Mouse (Mus musculus): ENCODE results near the gene Mansc4. TPM values are rescaled to one million over a fixed set of nuclear protein-coding genes. Genes with fewer than 3 reads are reported as not detected.

Gene Mansc4
- polyA plus RNA-seq, 1 experiment from 2014 or later = 0.96 TPM

DNA sequence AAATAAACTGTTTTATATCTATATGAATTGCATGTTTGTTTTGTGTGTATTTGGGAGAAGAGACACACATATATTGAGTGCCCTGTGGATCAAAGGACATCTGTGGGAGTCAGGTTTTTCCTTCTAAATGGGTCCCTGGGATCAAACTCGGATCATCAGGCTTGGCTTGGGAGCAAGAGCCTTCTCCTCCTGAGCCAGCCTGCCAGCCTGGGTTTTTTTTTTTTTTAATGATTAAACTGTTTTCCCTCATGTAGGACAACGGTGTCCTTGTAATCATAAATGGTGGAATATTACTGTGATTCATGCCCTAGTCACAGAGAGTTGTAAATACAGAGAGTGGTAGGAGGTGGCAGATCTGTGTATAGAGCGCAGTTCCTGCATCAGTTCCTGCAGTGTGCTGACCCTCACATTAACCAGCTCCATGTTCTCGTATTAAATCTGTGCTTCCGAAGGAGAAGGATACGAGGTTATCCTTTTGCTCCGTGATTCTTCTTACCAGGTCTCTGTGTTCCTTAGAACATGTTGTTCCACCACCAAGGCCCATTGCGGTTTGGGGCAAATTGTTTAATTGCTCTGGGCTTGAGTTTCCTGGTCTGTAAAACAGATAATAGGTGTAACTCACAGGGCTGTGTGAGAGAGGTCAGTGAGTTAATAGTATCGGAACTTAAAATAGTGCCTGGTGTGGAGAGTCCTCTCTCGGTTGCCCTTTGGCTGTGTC is 22.4 kb downstream of the Mansc4 start:
- H3K27ac ChIP-seq (ENCODE audit: low read depth, low read length) = no peak overlapping the region
- H3K9me3 ChIP-seq (ENCODE audit: control insufficient read depth, low read length) = no peaks in the 10 kb centered on the region
- DNase-seq (ENCODE audit: low spot score) (no peak), ATAC-seq (ENCODE audit: low FRiP score) (no peak)
- no peaks in the 10 kb centered on the region for H3K27me3 ChIP-seq (ENCODE audit: control insufficient read depth, insufficient read depth, low read length)
- H3K36me3 ChIP-seq (ENCODE audit: control insufficient read depth, insufficient read depth, low read length) = 0 out of 2 replicates have a peak, but pooled peaks cover 4% of the 10 kb centered on the region
- no peak overlapping the region for H3K9ac ChIP-seq (ENCODE audit: low read depth, low read length)
- H3K4me1 ChIP-seq (replicated peaks; ENCODE audit: control insufficient read depth, insufficient read depth, low read length) = no peaks in the 10 kb centered on the region
- no peak overlapping the region for H3K4me2 ChIP-seq (replicated peaks; ENCODE audit: low read depth, low read length)
- H3K4me3 ChIP-seq (ENCODE audit: low read depth, low read length) = no peak overlapping the region
- WGBS = 92% methylated on average over 10 of the region's 10 CpGs

DNA sequence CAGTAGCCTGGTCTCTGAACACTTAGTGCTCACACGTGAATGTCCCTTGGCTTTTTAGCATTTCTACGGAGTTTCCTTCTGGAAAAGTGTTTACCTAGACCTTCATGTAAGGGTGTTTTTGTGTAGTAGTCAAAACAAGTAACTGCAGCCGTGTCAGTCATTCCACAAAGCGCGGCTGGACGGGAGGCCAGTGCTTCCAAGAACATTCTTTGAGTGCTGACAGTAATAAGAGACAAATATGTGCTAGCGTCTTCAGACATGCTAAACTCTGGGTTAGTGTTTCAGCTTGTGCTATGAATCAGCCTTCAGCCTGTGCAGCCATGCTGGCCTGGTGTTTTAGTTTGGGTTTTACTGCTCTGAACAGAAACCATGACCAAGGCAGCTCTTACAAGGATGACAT is 24.1 kb downstream of the Mansc4 start:
- no peaks in the 10 kb centered on the region for H3K4me1 ChIP-seq (replicated peaks; ENCODE audit: control insufficient read depth, insufficient read depth, low read length)
- H3K4me2 ChIP-seq (replicated peaks; ENCODE audit: low read depth, low read length) = no peak overlapping the region
- H3K4me3 ChIP-seq (ENCODE audit: low read depth, low read length) = no peak overlapping the region
- ATAC-seq (ENCODE audit: low FRiP score) = no peak
- H3K36me3 ChIP-seq (ENCODE audit: control insufficient read depth, insufficient read depth, low read length) = 0 out of 2 replicates have a peak, but pooled peaks cover 4% of the 10 kb centered on the region
- DNase-seq (ENCODE audit: low spot score) = no peak
- H3K9me3 ChIP-seq (ENCODE audit: control insufficient read depth, low read length) = no peaks in the 10 kb centered on the region
- H3K9ac ChIP-seq (ENCODE audit: low read depth, low read length) = no peak overlapping the region
- 86% methylated on average over 7 of the region's 7 CpGs for WGBS
- H3K27ac ChIP-seq (ENCODE audit: low read depth, low read length) = no peak overlapping the region
- no peaks in the 10 kb centered on the region for H3K27me3 ChIP-seq (ENCODE audit: control insufficient read depth, insufficient read depth, low read length)

DNA sequence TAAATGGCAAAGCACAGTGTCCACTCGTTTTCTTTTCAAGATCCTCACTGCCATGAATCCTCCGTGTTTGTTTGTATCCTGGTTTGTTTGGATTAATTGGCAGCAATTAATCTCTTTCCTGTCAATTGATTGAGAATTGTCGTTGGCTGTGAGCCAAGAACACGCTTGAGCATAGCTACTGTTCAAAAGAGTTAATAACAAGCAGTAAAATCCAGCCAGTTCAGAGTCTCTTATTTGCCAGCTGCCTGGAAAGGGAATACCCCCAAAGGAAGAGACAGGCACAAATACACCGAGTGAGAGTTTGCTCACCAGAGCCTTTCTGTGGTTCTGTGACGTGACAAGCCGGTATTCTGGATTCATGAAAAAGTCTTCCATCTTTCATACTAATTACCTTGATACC is 24.8 kb downstream of the Mansc4 start:
- H3K4me1 ChIP-seq (replicated peaks; ENCODE audit: control insufficient read depth, insufficient read depth, low read length) = no peaks in the 10 kb centered on the region
- H3K27me3 ChIP-seq (ENCODE audit: control insufficient read depth, insufficient read depth, low read length) = no peaks in the 10 kb centered on the region
- H3K9ac ChIP-seq (ENCODE audit: low read depth, low read length) = no peak overlapping the region
- DNase-seq (ENCODE audit: low spot score) (no peak), ATAC-seq (ENCODE audit: low FRiP score) (no peak)
- H3K36me3 ChIP-seq (ENCODE audit: control insufficient read depth, insufficient read depth, low read length) = 0 out of 2 replicates have a peak, but pooled peaks cover 4% of the 10 kb centered on the region
- no peak overlapping the region for H3K4me3 ChIP-seq (ENCODE audit: low read depth, low read length)
- H3K4me2 ChIP-seq (replicated peaks; ENCODE audit: low read depth, low read length) = no peak overlapping the region
- WGBS = 84% methylated on average over 7 of the region's 7 CpGs
- no peak overlapping the region for H3K27ac ChIP-seq (ENCODE audit: low read depth, low read length)
- H3K9me3 ChIP-seq (ENCODE audit: control insufficient read depth, low read length) = no peaks in the 10 kb centered on the region

DNA sequence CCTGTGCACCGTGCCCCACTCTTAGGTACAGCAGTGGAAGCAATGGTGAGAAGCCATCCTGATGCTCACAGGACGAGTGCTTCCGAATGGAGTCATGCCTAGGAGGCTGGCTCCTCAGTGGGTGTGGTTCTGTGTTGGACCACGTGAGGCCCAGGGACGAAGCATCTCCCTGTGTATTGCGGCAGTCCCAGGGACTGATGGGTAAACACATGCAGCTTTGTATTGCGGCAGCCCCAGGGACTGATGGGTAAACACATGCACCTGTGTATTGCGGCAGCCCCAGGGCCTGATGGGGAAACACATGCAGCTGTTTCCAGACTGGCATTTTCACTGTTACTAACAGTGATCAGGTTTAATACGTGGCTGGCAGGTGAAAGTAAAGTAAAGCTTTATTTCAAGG is 25.2 kb downstream of the Mansc4 start:
- H3K9ac ChIP-seq (ENCODE audit: low read depth, low read length) = no peak overlapping the region
- no peak for ATAC-seq (ENCODE audit: low FRiP score)
- no peak overlapping the region for H3K4me3 ChIP-seq (ENCODE audit: low read depth, low read length)
- no peak overlapping the region for H3K27ac ChIP-seq (ENCODE audit: low read depth, low read length)
- H3K27me3 ChIP-seq (ENCODE audit: control insufficient read depth, insufficient read depth, low read length) = no peaks in the 10 kb centered on the region
- WGBS = 94% methylated on average over 9 of the region's 9 CpGs
- no peaks in the 10 kb centered on the region for H3K4me1 ChIP-seq (replicated peaks; ENCODE audit: control insufficient read depth, insufficient read depth, low read length)
- no peak overlapping the region for H3K4me2 ChIP-seq (replicated peaks; ENCODE audit: low read depth, low read length)
- 0 out of 2 replicates have a peak, but pooled peaks cover 4% of the 10 kb centered on the region for H3K36me3 ChIP-seq (ENCODE audit: control insufficient read depth, insufficient read depth, low read length)
- H3K9me3 ChIP-seq (ENCODE audit: control insufficient read depth, low read length) = no peaks in the 10 kb centered on the region
- no peak for DNase-seq (ENCODE audit: low spot score)

DNA sequence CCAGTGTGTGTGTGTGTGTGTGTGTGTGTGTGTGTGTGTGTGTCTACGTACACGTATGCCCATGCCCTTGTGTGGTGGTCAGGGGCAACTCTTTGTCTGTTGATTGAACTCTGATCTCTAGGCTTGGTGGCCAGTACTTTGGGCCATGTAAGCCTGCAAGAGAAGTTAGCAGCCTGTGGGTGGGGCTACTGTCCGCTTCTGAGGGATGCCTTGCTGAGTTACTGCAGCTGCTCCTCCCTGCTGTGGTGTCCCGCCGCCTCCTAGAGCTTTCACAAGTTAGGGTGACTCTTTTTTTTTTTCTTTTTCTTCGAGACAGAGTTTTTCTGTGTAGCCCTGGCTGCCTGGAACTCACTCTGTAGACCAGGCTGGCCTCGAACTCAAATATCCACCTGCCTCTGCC is 27.5 kb downstream of the Mansc4 start:
- no peak overlapping the region for H3K4me3 ChIP-seq (ENCODE audit: low read depth, low read length)
- H3K4me1 ChIP-seq (replicated peaks; ENCODE audit: control insufficient read depth, insufficient read depth, low read length) = no peaks in the 10 kb centered on the region
- H3K9ac ChIP-seq (ENCODE audit: low read depth, low read length) = no peak overlapping the region
- H3K4me2 ChIP-seq (replicated peaks; ENCODE audit: low read depth, low read length) = no peak overlapping the region
- 0 out of 2 replicates have a peak, but pooled peaks cover 4% of the 10 kb centered on the region for H3K36me3 ChIP-seq (ENCODE audit: control insufficient read depth, insufficient read depth, low read length)
- 71% methylated on average over 7 of the region's 7 CpGs for WGBS
- ATAC-seq (ENCODE audit: low FRiP score) (no peak), DNase-seq (ENCODE audit: low spot score) (no peak)
- no peaks in the 10 kb centered on the region for H3K27me3 ChIP-seq (ENCODE audit: control insufficient read depth, insufficient read depth, low read length)
- H3K27ac ChIP-seq (ENCODE audit: low read depth, low read length) = no peak overlapping the region
- H3K9me3 ChIP-seq (ENCODE audit: control insufficient read depth, low read length) = no peaks in the 10 kb centered on the region

- 88% methylated on average over 10 of the region's 10 CpGs for WGBS
- Histone ChIP-seq H3K4me1 (replicated peaks; ENCODE audit: control insufficient read depth, insufficient read depth, low read length) (no peaks in the 10 kb centered on the region), H3K4me3 (ENCODE audit: low read depth, low read length) (no peak overlapping the region), H3K27ac (ENCODE audit: low read depth, low read length) (no peak overlapping the region), H3K4me2 (replicated peaks; ENCODE audit: low read depth, low read length) (no peak overlapping the region), H3K9ac (ENCODE audit: low read depth, low read length) (no peak overlapping the region), H3K27me3 (ENCODE audit: control insufficient read depth, insufficient read depth, low read length) (no peaks in the 10 kb centered on the region), H3K9me3 (ENCODE audit: control insufficient read depth, low read length) (no peaks in the 10 kb centered on the region), H3K36me3 (ENCODE audit: control insufficient read depth, insufficient read depth, low read length) (no peaks in the 10 kb centered on the region)
- ATAC-seq (ENCODE audit: low FRiP score) (no peak), DNase-seq (ENCODE audit: low spot score) (no peak)
These were observed 31.4 kb downstream of the Mansc4 start for GRCm38 (mm10) chr6:147055374-147055977.

DNA sequence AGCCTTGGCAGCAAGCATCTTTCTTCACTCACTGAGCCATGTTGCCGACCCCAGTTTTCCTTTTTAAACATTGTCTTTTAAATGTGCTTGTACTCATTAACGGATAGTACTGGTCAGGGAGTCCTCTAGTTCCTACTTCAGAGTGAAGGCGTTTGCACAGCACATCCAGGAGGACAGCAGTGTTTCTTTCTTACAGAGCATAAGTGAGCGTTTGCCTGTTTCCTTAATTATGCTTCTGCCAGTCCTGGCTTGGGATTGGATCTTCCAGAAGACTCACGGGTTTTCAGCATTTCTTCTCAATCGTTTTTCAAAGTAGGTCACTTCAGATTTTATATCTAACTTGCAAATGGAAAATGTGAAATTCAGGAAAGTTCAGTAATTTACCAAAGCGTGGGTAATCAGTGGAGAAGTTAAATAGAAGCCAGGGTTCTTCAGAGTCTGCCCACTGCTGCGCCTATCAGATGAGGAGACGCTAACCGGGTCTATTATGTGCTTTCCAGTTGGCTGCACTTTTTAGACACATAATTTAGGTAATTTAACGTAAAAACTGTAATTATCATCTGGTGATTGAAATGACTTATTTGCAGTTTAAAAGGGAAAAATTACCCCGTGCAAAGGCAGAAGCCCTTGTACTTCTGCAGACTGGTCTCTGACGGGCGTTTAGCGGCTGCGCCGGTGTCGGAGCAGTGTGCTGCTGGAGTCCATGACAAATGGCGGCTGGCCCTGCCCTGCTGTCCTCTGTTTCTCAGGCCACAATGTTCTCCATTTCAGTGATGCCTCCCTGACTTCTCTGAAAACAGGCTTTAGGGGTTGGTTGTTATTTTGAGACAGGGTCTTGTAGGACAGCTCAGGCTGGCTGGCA is 32.8 kb downstream of the Mansc4 start:
- H3K36me3 ChIP-seq (ENCODE audit: control insufficient read depth, insufficient read depth, low read length) = no peaks in the 10 kb centered on the region
- no peak overlapping the region for H3K27ac ChIP-seq (ENCODE audit: low read depth, low read length)
- no peak overlapping the region for H3K4me3 ChIP-seq (ENCODE audit: low read depth, low read length)
- WGBS = 90% methylated on average over 19 of the region's 19 CpGs
- no peaks in the 10 kb centered on the region for H3K27me3 ChIP-seq (ENCODE audit: control insufficient read depth, insufficient read depth, low read length)
- no peaks in the 10 kb centered on the region for H3K9me3 ChIP-seq (ENCODE audit: control insufficient read depth, low read length)
- no peak overlapping the region for H3K4me2 ChIP-seq (replicated peaks; ENCODE audit: low read depth, low read length)
- H3K4me1 ChIP-seq (replicated peaks; ENCODE audit: control insufficient read depth, insufficient read depth, low read length) = no peaks in the 10 kb centered on the region
- DNase-seq (ENCODE audit: low spot score) (no peak), ATAC-seq (ENCODE audit: low FRiP score) (no peak)
- H3K9ac ChIP-seq (ENCODE audit: low read depth, low read length) = no peak overlapping the region

DNA sequence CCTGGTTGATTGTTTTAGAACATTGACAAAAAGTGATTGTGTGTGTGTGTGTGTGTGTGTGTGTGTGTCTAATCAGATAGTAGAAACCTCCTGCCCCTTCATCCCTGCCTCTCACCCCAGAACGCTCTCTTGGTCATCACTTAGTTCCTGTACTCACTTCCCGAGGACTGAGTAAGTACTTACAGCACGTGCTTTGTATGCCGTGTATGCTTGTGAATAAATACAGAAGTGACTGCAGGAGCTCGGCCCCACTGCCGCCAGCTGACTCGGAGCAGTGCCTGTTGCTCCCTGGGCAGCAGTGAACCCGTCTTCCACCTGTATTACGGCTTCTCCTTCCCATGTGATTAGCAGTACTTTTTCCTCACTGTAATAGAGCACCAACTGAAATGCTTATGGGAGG is 34.4 kb downstream of the Mansc4 start:
- ATAC-seq (ENCODE audit: low FRiP score) (no peak), DNase-seq (ENCODE audit: low spot score) (no peak)
- H3K4me1 ChIP-seq (replicated peaks; ENCODE audit: control insufficient read depth, insufficient read depth, low read length) = no peaks in the 10 kb centered on the region

More for the DNA sequence above, 34.4 kb downstream of the Mansc4 start:
- Histone ChIP-seq H3K27me3 (ENCODE audit: control insufficient read depth, insufficient read depth, low read length) (no peaks in the 10 kb centered on the region), H3K36me3 (ENCODE audit: control insufficient read depth, insufficient read depth, low read length) (0 out of 2 replicates have a peak, but pooled peaks cover 2% of the 10 kb centered on the region), H3K4me2 (replicated peaks; ENCODE audit: low read depth, low read length) (no peak overlapping the region), H3K27ac (ENCODE audit: low read depth, low read length) (no peak overlapping the region), H3K4me3 (ENCODE audit: low read depth, low read length) (no peak overlapping the region), H3K9ac (ENCODE audit: low read depth, low read length) (no peak overlapping the region), H3K9me3 (ENCODE audit: control insufficient read depth, low read length) (no peaks in the 10 kb centered on the region)
- WGBS = 89% methylated on average over 9 of the region's 9 CpGs
